Mouse (Mus musculus): Measurements from ENCODE around the gene Slc2a3. TPM values are rescaled to one million over a fixed set of nuclear protein-coding genes. Genes with fewer than 3 reads are reported as not detected.

The Slc2a3 gene
- polyA plus RNA-seq, 1 experiment from 2014 or later: 10.5 TPM

GRCm38 (mm10) chr6:122761901-122762300 is 39.5 kb downstream of the Slc2a3 start:
- no peaks in the 10 kb centered on the region for H3K36me3 ChIP-seq (ENCODE audit: control insufficient read depth, insufficient read depth)
- H3K27ac ChIP-seq (ENCODE audit: low read length): no peak overlapping the region
- no peak for ATAC-seq (replicated peaks; ENCODE audit: extremely low read depth, insufficient read depth, low FRiP score)
- no peak overlapping the region for H3K4me2 ChIP-seq (ENCODE audit: low read depth, low read length)
- H3K9me3 ChIP-seq (replicated peaks; ENCODE audit: control insufficient read depth, low read length): no peaks in the 10 kb centered on the region
- no peak overlapping the region for H3K4me3 ChIP-seq (ENCODE audit: low read length)
- H3K9ac ChIP-seq (ENCODE audit: low read length): no peak overlapping the region
- H3K4me1 ChIP-seq (ENCODE audit: control insufficient read depth, insufficient read depth, low read length): peaks cover 7% of the 10 kb centered on the region
- no peaks in the 10 kb centered on the region for H3K27me3 ChIP-seq (ENCODE audit: control insufficient read depth, insufficient read depth, low read length)

- H3K36me3 ChIP-seq (ENCODE audit: control insufficient read depth, insufficient read depth): no peaks in the 10 kb centered on the region
- H3K4me1 ChIP-seq (ENCODE audit: control insufficient read depth, insufficient read depth, low read length): peaks cover 7% of the 10 kb centered on the region
- no peaks in the 10 kb centered on the region for H3K9me3 ChIP-seq (replicated peaks; ENCODE audit: control insufficient read depth, low read length)
- no peak overlapping the region for H3K27ac ChIP-seq (ENCODE audit: low read length)
- peak; percentile 35; the same call in 1 of the 2 replicates for ATAC-seq (replicated peaks; ENCODE audit: extremely low read depth, insufficient read depth, low FRiP score)
- 2% methylated on average over 11 of the region's 11 CpGs for WGBS
- H3K4me2 ChIP-seq (ENCODE audit: low read depth, low read length): peak overlapping the region; percentile 68
- peak overlapping the region; percentile 61 for H3K4me3 ChIP-seq (ENCODE audit: low read length)
- H3K27me3 ChIP-seq (ENCODE audit: control insufficient read depth, insufficient read depth, low read length): no peaks in the 10 kb centered on the region
- 0 out of 2 replicates have a peak overlapping the region, but pooled peaks have one; percentile 30 for H3K9ac ChIP-seq (ENCODE audit: low read length)
Measured at GRCm38 (mm10) chr6:122761011-122761599, 40.3 kb downstream of the Slc2a3 start.

GRCm38 (mm10) chr6:122758732-122759131 is 42.7 kb downstream of the Slc2a3 start:
- Histone ChIP-seq H3K9ac (ENCODE audit: low read length) (no peak overlapping the region), H3K27me3 (ENCODE audit: control insufficient read depth, insufficient read depth, low read length) (no peaks in the 10 kb centered on the region), H3K4me3 (ENCODE audit: low read length) (no peak overlapping the region), H3K9me3 (replicated peaks; ENCODE audit: control insufficient read depth, low read length) (no peaks in the 10 kb centered on the region), H3K4me2 (ENCODE audit: low read depth, low read length) (no peak overlapping the region), H3K4me1 (ENCODE audit: control insufficient read depth, insufficient read depth, low read length) (peaks cover 4% of the 10 kb centered on the region), H3K36me3 (ENCODE audit: control insufficient read depth, insufficient read depth) (no peaks in the 10 kb centered on the region), H3K27ac (ENCODE audit: low read length) (no peak overlapping the region)
- WGBS: 57% methylated on average over 5 of the region's 5 CpGs
- ATAC-seq (replicated peaks; ENCODE audit: extremely low read depth, insufficient read depth, low FRiP score): no peak

- H3K4me3 ChIP-seq (ENCODE audit: low read length): no peak overlapping the region
- no peak overlapping the region for H3K4me2 ChIP-seq (ENCODE audit: low read depth, low read length)
- no peak overlapping the region for H3K9ac ChIP-seq (ENCODE audit: low read length)
- H3K27me3 ChIP-seq (ENCODE audit: control insufficient read depth, insufficient read depth, low read length): no peaks in the 10 kb centered on the region
- WGBS: 49% methylated on average over 2 of the region's 2 CpGs
- H3K9me3 ChIP-seq (replicated peaks; ENCODE audit: control insufficient read depth, low read length): no peaks in the 10 kb centered on the region
- ATAC-seq (replicated peaks; ENCODE audit: extremely low read depth, insufficient read depth, low FRiP score): no peak
- H3K27ac ChIP-seq (ENCODE audit: low read length): no peak overlapping the region
- no peaks in the 10 kb centered on the region for H3K36me3 ChIP-seq (ENCODE audit: control insufficient read depth, insufficient read depth)
- H3K4me1 ChIP-seq (ENCODE audit: control insufficient read depth, insufficient read depth, low read length): peaks cover 4% of the 10 kb centered on the region
Measured at GRCm38 (mm10) chr6:122755913-122756312, 45.5 kb downstream of the Slc2a3 start.

- H3K9ac ChIP-seq (ENCODE audit: low read length): no peak overlapping the region
Measured at GRCm38 (mm10) chr6:122750579-122750978, 50.9 kb downstream of the Slc2a3 start.

GRCm38 (mm10) chr6:122744505-122745249 is 56.8 kb downstream of the Slc2a3 start:
- peaks cover 10% of the 10 kb centered on the region for H3K27me3 ChIP-seq (ENCODE audit: control insufficient read depth, insufficient read depth, low read length)
- H3K9me3 ChIP-seq (replicated peaks; ENCODE audit: control insufficient read depth, low read length): no peaks in the 10 kb centered on the region
- no peak overlapping the region for H3K9ac ChIP-seq (ENCODE audit: low read length)
- peaks cover 13% of the 10 kb centered on the region; the same call in 1 of the 2 replicates for H3K4me1 ChIP-seq (ENCODE audit: control insufficient read depth, insufficient read depth, low read length)
- 53% methylated on average over 10 of the region's 10 CpGs for WGBS
- no peaks in the 10 kb centered on the region for H3K36me3 ChIP-seq (ENCODE audit: control insufficient read depth, insufficient read depth)
- no peak overlapping the region for H3K4me2 ChIP-seq (ENCODE audit: low read depth, low read length)
- no peak for ATAC-seq (replicated peaks; ENCODE audit: extremely low read depth, insufficient read depth, low FRiP score)
- no peak overlapping the region for H3K27ac ChIP-seq (ENCODE audit: low read length)
- no peak overlapping the region for H3K4me3 ChIP-seq (ENCODE audit: low read length)

More at GRCm38 (mm10) chr6:122750579-122750978, 50.9 kb downstream of the Slc2a3 start:
- Histone ChIP-seq H3K36me3 (ENCODE audit: control insufficient read depth, insufficient read depth) (no peaks in the 10 kb centered on the region), H3K4me3 (ENCODE audit: low read length) (no peak overlapping the region), H3K27ac (ENCODE audit: low read length) (no peak overlapping the region), H3K4me2 (ENCODE audit: low read depth, low read length) (no peak overlapping the region), H3K27me3 (ENCODE audit: control insufficient read depth, insufficient read depth, low read length) (no peaks in the 10 kb centered on the region), H3K4me1 (ENCODE audit: control insufficient read depth, insufficient read depth, low read length) (no peaks in the 10 kb centered on the region), H3K9me3 (replicated peaks; ENCODE audit: control insufficient read depth, low read length) (no peaks in the 10 kb centered on the region)
- ATAC-seq (replicated peaks; ENCODE audit: extremely low read depth, insufficient read depth, low FRiP score): no peak
- 84% methylated on average over 6 of the region's 6 CpGs for WGBS

GRCm38 (mm10) chr6:122743353-122743752 is 58.1 kb downstream of the Slc2a3 start:
- Histone ChIP-seq H3K9ac (ENCODE audit: low read length) (no peak overlapping the region), H3K4me1 (ENCODE audit: control insufficient read depth, insufficient read depth, low read length) (peaks cover 13% of the 10 kb centered on the region; the same call in 1 of the 2 replicates), H3K36me3 (ENCODE audit: control insufficient read depth, insufficient read depth) (no peaks in the 10 kb centered on the region), H3K4me2 (ENCODE audit: low read depth, low read length) (no peak overlapping the region), H3K4me3 (ENCODE audit: low read length) (no peak overlapping the region), H3K9me3 (replicated peaks; ENCODE audit: control insufficient read depth, low read length) (no peaks in the 10 kb centered on the region), H3K27ac (ENCODE audit: low read length) (no peak overlapping the region), H3K27me3 (ENCODE audit: control insufficient read depth, insufficient read depth, low read length) (peaks cover 10% of the 10 kb centered on the region)
- no peak for ATAC-seq (replicated peaks; ENCODE audit: extremely low read depth, insufficient read depth, low FRiP score)
- 33% methylated on average over 11 of the region's 11 CpGs for WGBS

- no peak for ATAC-seq (replicated peaks; ENCODE audit: extremely low read depth, insufficient read depth, low FRiP score)
- Histone ChIP-seq H3K4me3 (ENCODE audit: low read length) (peak overlapping the region; percentile 66), H3K9me3 (replicated peaks; ENCODE audit: control insufficient read depth, low read length) (no peaks in the 10 kb centered on the region), H3K27me3 (ENCODE audit: control insufficient read depth, insufficient read depth, low read length) (peaks cover 10% of the 10 kb centered on the region), H3K4me1 (ENCODE audit: control insufficient read depth, insufficient read depth, low read length) (peaks cover 13% of the 10 kb centered on the region; the same call in 1 of the 2 replicates), H3K27ac (ENCODE audit: low read length) (no peak overlapping the region), H3K4me2 (ENCODE audit: low read depth, low read length) (peak overlapping the region; percentile 83), H3K36me3 (ENCODE audit: control insufficient read depth, insufficient read depth) (no peaks in the 10 kb centered on the region), H3K9ac (ENCODE audit: low read length) (peak overlapping the region; percentile 68)
- 1% methylated on average over 23 of the region's 23 CpGs for WGBS
Measured at GRCm38 (mm10) chr6:122742228-122742899, 59.1 kb downstream of the Slc2a3 start.
